Mouse (Mus musculus) CH12F3 (cell line): Measurements from ENCODE around the gene Anapc7.

Experiments
- in situ Hi-C: fragments of 300-500 bp; cut with MboI; formaldehyde crosslinking; loops from 2 replicates; pipeline ENCODE4 v1.14.3; 2020; ENCODE audit warnings: low sequenced_read_pairs

The Anapc7 gene

DNA sequence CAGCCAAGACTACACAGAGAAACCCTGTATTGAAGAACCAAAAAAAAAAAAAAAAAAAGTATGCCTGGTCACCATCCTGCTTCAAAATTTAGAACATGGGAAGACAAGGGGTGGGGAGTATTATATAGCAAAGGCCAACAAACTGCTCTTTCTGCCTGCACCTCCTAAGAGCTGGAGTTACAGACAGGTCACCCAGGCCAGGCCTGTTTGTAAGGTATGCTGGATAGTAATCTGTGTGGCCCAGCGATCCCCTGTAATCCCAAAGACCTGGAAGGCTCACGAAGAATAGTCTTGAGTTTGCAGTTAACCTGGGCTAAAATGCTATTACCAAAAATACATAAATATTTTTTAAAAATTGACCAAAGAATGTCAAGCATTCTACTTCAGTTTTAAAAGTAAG lies 68.7 kb downstream of the Anapc7 start:
- in situ Hi-C loops: no loop called here

DNA sequence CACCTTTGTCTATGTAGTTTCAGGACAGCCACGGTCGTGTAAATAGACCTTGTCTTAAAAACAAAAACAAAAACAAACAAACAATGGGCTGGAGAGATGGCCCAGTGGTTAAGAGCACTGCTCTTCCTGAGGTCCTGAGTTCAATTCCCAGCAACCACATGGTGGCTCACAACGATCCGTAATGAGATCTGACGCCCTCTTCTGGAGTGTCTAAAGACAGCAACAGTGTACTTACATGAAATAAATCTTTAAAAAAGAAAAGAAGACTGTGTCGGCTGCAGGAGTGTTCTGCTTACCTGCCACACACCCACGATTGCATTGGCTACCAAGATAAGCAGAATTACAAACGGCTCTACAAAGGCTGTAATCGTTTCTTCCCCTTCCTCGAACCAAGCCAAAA lies 69.9 kb downstream of the Anapc7 start:
- in situ Hi-C loops: no loop called here

DNA sequence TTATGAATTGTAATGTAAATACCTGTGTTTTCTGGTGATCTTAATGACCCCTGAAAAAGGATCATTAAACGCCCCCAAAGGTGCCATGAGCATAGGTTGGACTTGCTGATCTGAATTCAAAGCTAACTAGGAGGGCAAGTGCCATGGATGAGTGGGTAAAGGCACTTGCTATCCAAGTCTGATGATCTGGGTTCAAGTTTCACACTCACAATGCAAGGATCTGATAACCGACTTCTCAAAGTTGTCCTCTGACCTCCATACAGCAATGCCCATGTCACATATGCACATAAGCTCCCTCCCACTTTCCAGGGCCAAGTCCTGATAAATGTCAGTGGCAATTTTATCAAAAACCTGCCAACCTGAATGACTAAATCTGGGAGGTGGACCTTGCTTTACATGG lies 71.5 kb downstream of the Anapc7 start:
- in situ Hi-C loops: no loop called here

DNA sequence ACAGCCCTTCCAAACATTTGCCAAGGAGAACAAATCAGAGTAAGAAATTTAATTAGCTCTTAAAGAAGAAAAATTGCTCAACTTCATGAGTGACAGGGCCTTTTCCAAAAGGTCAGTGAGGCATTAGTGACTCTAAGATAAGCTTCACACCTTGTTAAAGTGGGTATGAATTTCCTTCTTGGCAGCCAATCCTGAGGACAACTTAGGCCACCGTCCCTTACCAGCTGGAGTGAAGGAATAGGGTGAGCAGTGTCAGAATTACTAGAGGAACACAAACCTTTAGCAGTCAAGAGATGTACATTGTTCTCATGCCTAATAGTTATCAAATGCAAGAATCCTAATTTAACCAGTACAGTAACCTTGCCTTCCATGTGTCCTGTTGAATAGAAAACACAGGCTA lies 73.0 kb downstream of the Anapc7 start:
- in situ Hi-C loops: no loop called here
